Mouse (Mus musculus) limb, embryonic 11.5 days (tissue): Measurements from ENCODE around the gene Olfr1395. TPM values are rescaled to one million over a fixed set of nuclear protein-coding genes. Genes with fewer than 3 reads are reported as not detected.
"Not testable (repeated sequence)": the region's sequence is repeated elsewhere in the genome, so short reads cannot be mapped to it uniquely, and the experiment has no call there.

Source experiments
- ATAC-seq: fragments of 200-750 bp; cut with Nextera tagmentation; 2 replicates; pipeline ENCODE4 v1.8.0; 2017; ENCODE audit warnings: low read depth; ENCODE audit not compliant: insufficient number of reproducible peaks, low FRiP score, low TSS enrichment
- DNase-seq: peaks from one replicate; pipeline ENCODE4 v3.0.0-alpha.2; 2015; ENCODE audit warnings: low spot score
- H3K27ac ChIP-seq: fragments of 300-500 bp; sonication (generic); replicated peaks from 2 replicates; pipeline ENCODE4 v1.5.1; 2014; ENCODE audit warnings: low read depth, mild to moderate bottlenecking, low read length
- H3K27me3 ChIP-seq: fragments of 300-500 bp; sonication (generic); 2 replicates; pipeline ENCODE4 v1.6.1; 2014; ENCODE audit warnings: mild to moderate bottlenecking, low read length, mixed read lengths; ENCODE audit not compliant: control insufficient read depth, insufficient read depth
- H3K36me3 ChIP-seq: fragments of 300-500 bp; sonication (generic); 2 replicates; pipeline ENCODE4 v1.6.1; 2014; ENCODE audit warnings: mild to moderate bottlenecking, low read length, moderate library complexity, mixed read lengths; ENCODE audit not compliant: control insufficient read depth, insufficient read depth
- H3K4me1 ChIP-seq: fragments of 300-500 bp; sonication (generic); 2 replicates; pipeline ENCODE4 v1.6.1; 2014; ENCODE audit warnings: low read length, mixed read lengths; ENCODE audit not compliant: control insufficient read depth, insufficient read depth
- H3K4me2 ChIP-seq: fragments of 300-500 bp; sonication (generic); 2 replicates; pipeline ENCODE4 v1.6.1; 2014; ENCODE audit warnings: low read depth, mild to moderate bottlenecking, moderate library complexity; ENCODE audit not compliant: severe bottlenecking
- H3K4me3 ChIP-seq: fragments of 300-500 bp; sonication (generic); 2 replicates; pipeline ENCODE4 v1.5.1; 2014; ENCODE audit warnings: low read depth, low read length
- H3K9ac ChIP-seq: fragments of 300-500 bp; sonication (generic); 2 replicates; pipeline ENCODE4 v1.6.1; 2014; ENCODE audit warnings: mild to moderate bottlenecking, low read length
- H3K9me3 ChIP-seq: fragments of 300-500 bp; sonication (generic); 2 replicates; pipeline ENCODE4 v1.6.1; 2016; ENCODE audit warnings: low read length; ENCODE audit not compliant: control insufficient read depth
- WGBS: fragments of 180-500 bp; shearing (Covaris S2); extraction: QIAGEN DNeasy Blood & Tissue Kit; methylation state at CpG from one replicate; pipeline ENCODE4 v1.1.7; 2014; 5-methylcytosine and 5-hydroxymethylcytosine counted together
- polyA plus RNA-seq: library from polyadenylated mRNA; unstranded; fragments of >200 nt; fragmentation: Nextera tagmentation; extraction: Ambion mirVana; gene quantifications from 2 replicates; pipeline ENCODE4 v1.2.1, GENCODE M21; 2014

The Olfr1395 gene
- polyA plus RNA-seq, 1 experiment from 2014 or later = not detected

DNA sequence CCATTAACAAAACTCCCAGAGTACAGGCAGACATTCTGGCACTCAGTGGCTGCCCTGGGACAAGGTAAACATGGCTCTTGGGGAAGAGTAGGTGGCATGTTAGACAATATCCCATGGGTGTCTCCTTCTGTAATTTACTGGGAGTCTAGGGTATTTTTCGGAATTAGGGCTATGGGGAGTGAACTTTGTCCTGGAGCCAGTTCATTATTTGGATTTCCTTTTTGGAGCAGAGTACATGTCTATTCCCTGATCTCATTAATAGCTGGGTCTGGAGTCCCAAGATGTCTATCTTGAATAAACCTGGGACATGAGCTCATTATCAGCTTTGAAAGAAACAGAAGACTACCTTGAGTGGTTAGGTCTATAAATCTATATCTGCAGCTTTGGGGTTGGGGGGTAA is 12.0 kb downstream of the Olfr1395 start, which contains the start of gene Olfr1394:
Gene Olfr1394, plus strand, starts transcription at position 301 of the 400 bp plus-strand sequence.
- Histone ChIP-seq H3K4me3 (no peak within 1 kb of the TSS), H3K4me2 (no peak within 1 kb of the TSS), H3K27ac (no peak within 1 kb of the TSS), H3K9ac (no peak within 1 kb of the TSS), H3K4me1 (no peaks in the 10 kb centered on the region), H3K36me3 (no peaks in the 10 kb centered on the region), H3K27me3 (no peaks in the 10 kb centered on the region), H3K9me3 (no peaks in the 10 kb centered on the region)
- DNase-seq = no peak
- WGBS = 94% methylated on average over 1 of the region's 1 CpGs
- no peak for ATAC-seq

DNA sequence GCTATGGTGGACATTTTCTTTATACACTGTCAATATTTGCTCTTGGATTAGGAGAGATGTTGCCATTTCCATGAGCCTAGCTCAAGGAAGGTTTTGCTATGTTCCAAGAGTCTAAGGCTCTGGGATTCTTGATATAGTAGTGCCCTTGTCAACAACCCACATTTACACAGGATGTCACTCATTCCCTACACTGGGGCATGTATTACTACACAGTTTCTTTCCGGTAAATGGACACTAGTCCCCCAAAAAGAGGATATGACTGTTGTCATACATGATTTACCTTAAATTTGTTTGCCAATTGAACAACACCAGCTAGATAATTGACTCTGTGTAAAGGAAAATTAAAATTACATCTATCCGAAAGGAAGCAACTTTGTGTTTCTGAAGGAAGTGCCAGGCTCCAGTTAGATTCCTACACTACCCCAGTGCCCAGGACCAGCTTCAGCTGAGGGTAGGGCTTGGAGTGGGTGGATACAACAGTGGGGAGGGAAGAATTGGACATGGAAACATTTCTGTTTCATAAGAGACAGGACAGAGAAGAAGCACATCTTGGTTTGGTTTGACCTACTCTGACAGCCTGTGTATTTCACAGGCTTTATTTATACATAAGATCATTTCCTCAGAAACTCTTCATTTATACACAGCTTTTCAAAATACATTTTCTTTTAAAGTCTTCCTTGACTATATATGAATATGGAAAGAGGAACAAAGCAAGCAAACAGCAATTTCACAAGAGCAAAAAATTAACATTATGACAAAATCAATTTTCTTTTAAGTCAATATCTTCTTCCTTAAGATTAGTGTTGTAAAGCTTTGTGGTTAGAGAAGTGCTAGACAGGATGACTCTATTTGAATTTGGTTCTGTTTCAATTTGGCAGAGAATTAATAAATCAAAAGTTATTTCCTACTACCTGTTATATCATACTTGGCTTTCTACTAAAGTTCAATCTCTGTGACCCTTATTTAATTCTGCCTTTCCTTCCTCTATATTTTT is 15.0 kb downstream of the Olfr1395 start:
- Histone ChIP-seq H3K9me3 (no peaks in the 10 kb centered on the region), H3K4me3 (no peak overlapping the region), H3K9ac (no peak overlapping the region), H3K27me3 (no peaks in the 10 kb centered on the region), H3K27ac (no peak overlapping the region), H3K36me3 (no peaks in the 10 kb centered on the region), H3K4me1 (no peaks in the 10 kb centered on the region), H3K4me2 (no peak overlapping the region)
- DNase-seq (no peak), ATAC-seq (no peak)
- WGBS = 89% methylated on average over 2 of the region's 2 CpGs

DNA sequence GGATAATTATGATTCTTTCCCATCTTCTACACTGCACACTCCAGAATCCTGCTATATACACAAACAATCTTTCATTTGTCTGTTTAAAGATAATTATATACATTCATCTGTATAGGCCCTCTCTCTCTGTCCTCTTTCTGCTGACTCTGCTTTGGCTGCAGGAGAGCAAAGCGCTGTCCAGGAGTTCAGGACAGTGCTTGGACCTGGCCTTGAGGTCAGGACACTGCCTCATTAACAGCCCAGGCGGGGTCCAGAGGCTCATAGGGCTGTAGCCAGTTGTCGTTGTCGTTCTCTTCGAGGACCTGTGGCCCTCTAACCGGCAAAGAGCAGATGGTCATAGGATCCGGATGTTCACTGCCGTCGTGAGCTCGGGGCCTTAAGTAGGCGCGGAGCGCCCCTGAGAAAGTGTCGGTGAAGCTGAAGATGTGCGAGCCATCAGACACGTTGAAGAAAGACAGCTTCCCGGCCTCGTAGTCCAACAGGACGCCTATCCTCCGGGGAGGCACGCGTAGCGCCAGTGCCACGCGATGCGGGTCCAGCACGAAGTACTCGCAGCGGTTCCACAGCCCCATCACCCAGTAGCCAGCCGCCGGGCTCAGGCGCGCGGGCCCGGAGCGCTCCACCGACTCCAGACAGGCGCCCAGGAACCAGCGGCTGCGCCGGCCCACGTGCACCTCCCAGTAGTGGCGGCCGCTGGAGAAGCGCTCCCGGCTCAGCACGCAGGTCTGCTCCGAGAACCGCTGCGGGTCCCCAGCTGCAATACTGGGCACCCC is 27.0 kb downstream of the Olfr1395 start:
- H3K36me3 ChIP-seq = no peaks in the 10 kb centered on the region
- H3K9ac ChIP-seq = peak overlapping the region; percentile 49; the same call in 1 of the 2 replicates
- 5% methylated on average over 50 of the region's 50 CpGs for WGBS
- peaks cover 5% of the 10 kb centered on the region; the same call in 1 of the 2 replicates for H3K4me1 ChIP-seq
- H3K27ac ChIP-seq = no peak overlapping the region
- H3K9me3 ChIP-seq = no peaks in the 10 kb centered on the region
- H3K27me3 ChIP-seq = peaks cover 11% of the 10 kb centered on the region
- H3K4me2 ChIP-seq = peak overlapping the region; percentile 60
- H3K4me3 ChIP-seq = peak overlapping the region; percentile 17; the same call in 1 of the 2 replicates
- DNase-seq (peak; percentile 60), ATAC-seq (0 out of 2 replicates have a peak, but pooled peaks have one; percentile 17)

DNA sequence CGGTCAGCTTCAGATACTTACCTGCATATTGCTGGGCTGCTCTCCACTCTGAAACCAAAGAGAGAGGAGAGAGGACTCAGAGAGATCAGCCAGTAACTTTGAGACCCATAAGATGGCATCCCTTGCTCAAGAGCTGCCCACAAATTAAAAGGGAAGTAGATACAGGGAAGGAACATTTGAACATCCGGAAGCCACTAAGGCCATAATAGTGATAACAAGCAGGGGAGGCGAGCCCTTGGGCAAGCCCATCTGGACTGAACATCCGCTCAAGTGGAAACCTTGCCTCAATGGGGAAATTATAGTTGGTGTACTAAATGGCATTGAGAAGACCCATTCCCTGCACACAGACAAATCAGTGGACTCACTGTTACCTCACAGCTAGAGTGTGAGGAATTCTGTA is 28.5 kb downstream of the Olfr1395 start:
- H3K9ac ChIP-seq = no peak overlapping the region
- H3K9me3 ChIP-seq = no peaks in the 10 kb centered on the region
- no peak overlapping the region for H3K4me3 ChIP-seq
- H3K36me3 ChIP-seq = no peaks in the 10 kb centered on the region
- ATAC-seq = no peak
- DNase-seq = no peak
- peaks cover 11% of the 10 kb centered on the region for H3K27me3 ChIP-seq
- H3K27ac ChIP-seq = no peak overlapping the region
- WGBS = 95% methylated on average over 4 of the region's 4 CpGs
- no peak overlapping the region for H3K4me2 ChIP-seq
- H3K4me1 ChIP-seq = peaks cover 5% of the 10 kb centered on the region; the same call in 1 of the 2 replicates

DNA sequence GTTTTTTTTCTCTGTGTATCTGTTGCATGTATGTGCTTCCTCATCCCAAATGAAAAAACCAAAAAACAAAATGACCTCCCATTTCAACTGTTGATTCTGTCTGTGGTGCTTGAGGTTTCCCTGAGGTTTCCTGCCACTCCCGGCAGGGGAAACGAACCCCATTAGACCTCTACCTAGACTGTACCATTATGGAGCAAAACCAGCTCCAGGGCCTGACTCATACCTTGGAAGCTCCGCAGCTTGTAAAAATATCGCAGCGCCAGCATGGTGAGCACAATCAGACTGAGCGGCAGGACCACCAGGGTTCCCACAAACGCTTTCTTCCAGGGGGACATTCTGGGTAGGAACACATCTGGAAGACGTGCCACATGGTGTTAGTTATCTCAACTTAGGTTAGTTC is 33.3 kb downstream of the Olfr1395 start:
- Histone ChIP-seq H3K9ac (no peak overlapping the region), H3K4me2 (no peak overlapping the region), H3K27me3 (no peaks in the 10 kb centered on the region), H3K4me3 (no peak overlapping the region), H3K4me1 (no peaks in the 10 kb centered on the region), H3K36me3 (no peaks in the 10 kb centered on the region), H3K9me3 (no peaks in the 10 kb centered on the region), H3K27ac (no peak overlapping the region)
- 89% methylated on average over 8 of the region's 8 CpGs for WGBS
- ATAC-seq = no peak
- DNase-seq = no peak

DNA sequence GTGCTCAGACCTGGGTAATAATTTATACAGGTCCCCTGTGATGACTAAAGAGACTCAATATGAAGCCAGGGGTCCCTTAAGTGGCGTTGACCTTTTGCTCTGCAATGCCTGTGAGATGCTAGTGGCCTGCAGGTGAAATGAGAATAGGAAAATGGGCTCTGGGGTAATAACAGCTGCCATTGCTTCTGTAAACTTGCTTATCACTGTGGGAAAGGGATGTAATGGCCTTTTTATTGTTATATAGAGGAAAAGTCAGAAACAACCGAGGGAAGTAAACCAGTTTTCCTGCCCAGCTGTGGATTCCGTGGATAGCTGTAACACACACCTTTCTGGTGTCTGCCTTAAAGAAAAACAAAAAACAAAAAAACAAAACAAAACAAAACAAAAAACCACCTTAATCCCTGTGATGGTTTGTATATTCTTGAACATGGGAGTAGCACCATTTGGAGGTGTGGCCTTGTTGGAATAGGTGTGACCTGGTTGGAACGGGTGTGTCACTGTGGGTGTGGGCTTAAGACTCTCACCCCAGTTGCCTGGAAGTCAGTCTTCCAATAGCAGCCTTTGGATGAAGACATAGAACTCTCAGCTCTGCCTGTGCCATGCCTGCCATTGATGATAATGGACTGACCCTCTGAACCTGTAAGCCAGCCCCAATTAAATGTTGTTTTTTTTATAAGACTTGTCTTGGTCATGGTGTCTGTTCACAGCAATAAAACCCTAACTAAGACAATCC is 34.1 kb downstream of the Olfr1395 start:
- WGBS = 75% methylated on average over 4 of the region's 4 CpGs
- H3K36me3 ChIP-seq, DNase-seq, H3K4me2 ChIP-seq, H3K4me1 ChIP-seq, ATAC-seq, H3K9me3 ChIP-seq, H3K9ac ChIP-seq, H3K27ac ChIP-seq, H3K27me3 ChIP-seq, H3K4me3 ChIP-seq: not testable (repeated sequence)

DNA sequence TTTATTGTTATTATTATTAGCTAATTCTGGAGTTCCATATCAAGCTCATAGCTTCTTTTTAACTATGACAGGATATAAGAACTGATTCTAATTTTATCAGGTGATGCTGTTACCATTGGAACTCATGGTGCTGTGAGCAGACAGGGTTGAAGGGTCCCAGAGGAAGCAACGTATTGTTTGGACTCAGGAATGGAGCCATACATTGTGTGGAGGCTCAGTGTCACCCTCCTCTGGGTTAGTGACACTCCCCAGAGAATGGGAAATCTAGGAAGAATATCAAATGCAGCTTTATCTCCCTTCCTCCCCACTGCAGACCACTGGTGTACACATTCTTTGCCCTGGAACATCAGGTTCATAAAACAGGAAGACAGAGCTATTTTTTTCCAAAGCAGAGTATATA is 41.1 kb downstream of the Olfr1395 start:
- no peak overlapping the region for H3K9ac ChIP-seq
- H3K27me3 ChIP-seq = no peaks in the 10 kb centered on the region
- H3K4me1 ChIP-seq = no peaks in the 10 kb centered on the region
- no peak for ATAC-seq
- no peak for DNase-seq
- no peaks in the 10 kb centered on the region for H3K9me3 ChIP-seq
- 90% methylated on average over 1 of the region's 1 CpGs for WGBS
- H3K4me2 ChIP-seq = no peak overlapping the region
- no peak overlapping the region for H3K27ac ChIP-seq
- no peaks in the 10 kb centered on the region for H3K36me3 ChIP-seq
- no peak overlapping the region for H3K4me3 ChIP-seq

DNA sequence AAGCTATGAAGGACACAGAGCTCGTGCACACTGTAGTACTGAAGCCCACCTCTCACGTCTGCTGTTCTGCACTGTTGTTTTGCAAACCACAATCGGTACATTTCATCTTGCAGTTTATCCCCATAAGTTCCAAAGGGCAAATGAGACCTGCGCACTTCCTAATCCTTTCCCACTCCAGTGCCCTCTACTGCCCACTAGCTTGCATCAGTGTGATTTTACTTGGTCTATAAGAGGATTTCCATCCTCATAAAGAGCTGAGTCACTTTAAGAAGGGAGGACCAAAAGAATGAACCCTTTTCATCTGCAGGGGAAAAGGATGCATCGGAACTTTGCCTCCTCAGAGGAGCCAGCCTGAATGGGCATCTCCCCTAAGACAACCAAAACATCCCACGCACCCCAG is 44.4 kb downstream of the Olfr1395 start:
- ATAC-seq (no peak), DNase-seq (no peak)
- Histone ChIP-seq H3K27me3 (no peaks in the 10 kb centered on the region), H3K36me3 (no peaks in the 10 kb centered on the region), H3K9me3 (no peaks in the 10 kb centered on the region), H3K27ac (no peak overlapping the region), H3K4me2 (no peak overlapping the region), H3K4me3 (no peak overlapping the region), H3K4me1 (no peaks in the 10 kb centered on the region), H3K9ac (no peak overlapping the region)
- 83% methylated on average over 6 of the region's 6 CpGs for WGBS
